Mouse (Mus musculus) 3T3-L1 (cell line): ENCODE results near the gene Bcas3.

Experiments
- DNase-seq: peaks from one replicate; pipeline ENCODE4 v3.0.0-alpha.2; 2015; ENCODE audit warnings: low read depth, low spot score

Bcas3 gene

DNA sequence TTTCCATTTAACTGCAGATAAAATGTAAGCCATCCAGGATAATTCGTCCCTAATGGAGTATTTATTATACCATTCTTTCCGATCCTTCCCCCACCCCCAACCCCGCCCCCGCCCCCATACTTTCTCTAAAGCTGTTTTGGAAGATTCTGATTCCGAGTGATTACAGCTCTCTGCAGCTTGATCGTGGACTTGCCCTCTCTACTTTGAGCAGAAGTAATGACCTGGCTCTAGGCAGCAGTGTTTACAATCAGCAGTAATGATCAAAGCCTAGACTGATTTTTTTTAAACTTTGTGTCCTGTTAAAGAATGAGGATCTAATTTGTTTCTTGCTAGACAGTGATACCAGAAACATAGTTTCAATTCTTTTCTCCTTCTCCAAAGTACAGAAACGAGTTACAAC is 314.2 kb downstream of the Bcas3 start:
- no peak for DNase-seq

DNA sequence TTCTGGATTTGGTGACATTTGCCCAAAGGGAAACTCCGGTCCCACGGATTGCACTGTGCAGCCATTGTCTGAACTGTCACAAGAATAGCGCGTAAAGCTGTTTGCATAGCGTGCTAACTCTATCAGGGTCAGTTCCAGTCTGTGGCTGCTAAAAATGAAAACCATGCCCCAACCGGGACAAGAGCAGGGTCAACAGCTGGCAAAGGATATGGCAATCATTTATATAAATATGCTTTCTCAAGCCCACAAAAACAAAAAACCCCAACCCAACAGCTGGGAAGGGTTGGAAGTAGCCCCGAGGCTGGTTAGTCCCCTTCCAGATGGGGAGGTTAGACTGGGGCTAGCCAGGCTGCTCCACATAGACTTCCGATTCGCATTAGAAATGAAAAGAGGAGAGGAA is 314.8 kb downstream of the Bcas3 start:
- DNase-seq = no peak

DNA sequence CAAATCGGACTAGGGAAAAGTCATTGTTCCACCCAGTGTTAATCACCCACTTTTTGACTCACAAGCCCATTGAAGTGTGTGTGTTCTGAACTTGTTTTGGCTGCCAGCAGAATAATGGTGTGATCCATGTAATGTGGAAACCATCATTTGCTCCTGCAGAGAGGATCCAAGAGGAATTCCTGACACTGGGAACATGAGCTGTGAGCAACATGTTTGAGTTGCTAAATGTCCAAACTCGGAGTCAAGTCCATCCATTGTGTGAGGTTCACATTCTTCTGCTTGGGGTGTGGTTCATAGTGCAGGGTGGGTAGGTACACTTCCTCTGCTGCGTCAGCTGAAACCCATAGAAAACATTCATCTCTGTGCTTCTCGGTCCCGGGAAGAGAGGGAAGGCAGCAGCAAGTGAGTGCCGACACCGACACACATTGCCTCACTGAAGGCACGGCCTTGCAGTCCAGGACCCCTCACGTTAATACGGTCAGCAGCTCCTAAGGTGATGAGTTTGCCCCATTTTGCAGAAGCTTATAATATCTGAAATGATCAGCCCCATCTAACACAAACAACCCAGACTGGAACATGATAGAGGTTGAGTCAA is 320.0 kb downstream of the Bcas3 start:
- DNase-seq = no peak

DNA sequence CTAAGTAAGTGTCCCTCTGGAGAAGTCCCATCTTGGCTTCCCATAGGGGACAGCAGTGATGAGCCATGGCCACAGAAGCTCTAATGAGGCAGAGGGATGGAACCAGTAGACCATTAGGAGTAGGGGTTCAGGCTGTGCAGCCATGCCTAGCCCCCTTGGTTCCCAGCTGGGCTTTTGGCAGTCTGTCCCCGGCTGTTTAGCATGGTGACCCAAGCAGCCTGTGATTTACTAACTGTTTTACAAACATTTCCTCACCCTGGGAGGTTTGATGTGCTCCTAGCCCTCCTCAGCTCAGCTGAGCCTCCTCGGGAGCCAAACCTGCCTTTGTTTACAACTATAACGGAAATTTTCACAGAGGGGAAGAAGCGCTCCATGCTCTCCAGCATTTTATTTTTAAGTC is 322.3 kb downstream of the Bcas3 start:
- DNase-seq = no peak

DNA sequence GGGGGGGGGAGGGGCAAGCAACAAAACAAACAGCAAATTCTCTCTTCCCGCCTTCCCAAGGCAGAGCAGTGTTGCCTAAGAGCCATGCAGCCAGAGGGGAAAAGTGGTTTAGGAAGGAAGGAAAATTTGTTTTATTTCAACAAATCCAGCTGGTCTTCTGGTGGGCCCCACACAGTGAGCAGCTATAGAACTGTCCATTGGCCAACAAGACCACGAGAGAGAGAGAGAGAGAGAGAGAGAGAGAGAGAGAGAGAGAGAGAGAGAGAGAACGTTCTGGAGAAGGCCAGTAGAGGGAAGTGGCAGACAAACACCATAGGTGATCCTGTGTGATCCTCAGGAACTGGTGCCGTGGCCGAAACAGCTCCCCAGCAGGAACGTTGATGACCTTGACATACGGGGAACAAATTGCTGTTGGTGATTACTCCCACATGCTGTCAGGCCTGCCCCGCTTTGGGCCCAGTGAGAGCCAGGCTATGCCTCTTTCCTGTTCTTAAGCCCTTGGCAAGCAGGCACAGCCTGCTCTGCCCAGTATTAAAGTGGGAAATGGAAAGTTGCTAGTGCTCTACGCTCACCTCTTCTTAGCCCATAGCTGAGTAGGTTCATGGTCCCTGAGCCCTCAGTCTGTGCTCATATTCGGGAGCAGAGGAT is 323.5 kb downstream of the Bcas3 start:
- no peak for DNase-seq

DNA sequence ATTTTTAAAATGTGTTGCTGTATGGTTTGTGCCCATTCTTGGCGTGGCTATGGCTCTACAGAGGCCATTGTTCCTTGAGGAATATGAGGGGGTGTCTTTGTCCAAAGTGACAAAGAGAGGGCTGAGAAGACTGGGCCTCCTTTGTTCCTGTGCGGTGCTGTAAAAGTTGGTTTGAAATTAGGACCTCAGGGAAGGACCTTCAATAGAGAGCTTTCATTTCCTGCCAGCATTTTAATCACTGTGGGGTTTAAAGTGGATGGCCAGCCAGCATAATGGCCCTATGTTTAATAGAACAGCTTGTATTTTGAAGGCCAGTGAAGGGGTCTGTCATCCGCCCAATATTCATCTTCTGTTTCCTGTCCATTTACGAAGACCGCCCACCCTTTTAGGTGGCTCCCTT is 325.7 kb downstream of the Bcas3 start:
- no peak for DNase-seq

DNA sequence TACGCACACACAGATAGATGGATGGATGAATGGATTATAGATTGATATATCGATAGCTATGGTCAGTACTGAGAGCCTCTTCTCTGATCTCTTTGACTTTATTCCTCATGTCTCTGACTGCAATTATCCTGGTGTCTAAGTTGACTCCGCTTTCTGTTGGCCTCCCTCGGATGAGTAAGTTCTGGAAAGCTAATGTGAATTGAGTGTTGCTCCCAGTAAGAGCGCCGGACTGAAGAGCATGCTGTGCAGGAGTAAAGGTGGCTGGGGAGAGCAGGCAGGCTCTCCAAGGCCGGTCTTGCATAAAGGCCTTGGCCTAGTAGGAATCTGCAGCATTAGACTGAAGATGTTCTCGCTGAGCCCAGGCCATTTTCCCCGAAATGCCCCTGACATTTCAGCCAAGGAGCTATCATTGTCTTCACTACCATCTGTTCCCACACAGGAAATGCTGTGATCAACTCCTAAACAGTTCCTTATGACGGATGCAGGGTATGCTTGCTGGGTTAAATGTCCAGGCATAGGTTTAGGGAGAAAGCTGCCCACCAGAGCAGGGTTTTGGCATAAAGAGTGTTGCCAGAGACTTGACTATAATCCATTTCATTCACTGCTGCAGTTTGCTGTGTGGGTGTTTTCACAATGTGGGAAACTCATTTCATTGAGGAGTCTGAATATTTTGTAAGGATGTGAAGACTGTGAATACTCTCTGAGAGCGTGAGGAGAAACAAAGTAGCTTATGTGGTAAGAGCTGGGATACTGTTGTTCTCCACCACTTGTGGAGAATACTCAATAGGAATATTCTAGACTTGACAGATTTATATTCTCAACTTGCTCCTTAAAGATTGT is 328.8 kb downstream of the Bcas3 start:
- DNase-seq = no peak

DNA sequence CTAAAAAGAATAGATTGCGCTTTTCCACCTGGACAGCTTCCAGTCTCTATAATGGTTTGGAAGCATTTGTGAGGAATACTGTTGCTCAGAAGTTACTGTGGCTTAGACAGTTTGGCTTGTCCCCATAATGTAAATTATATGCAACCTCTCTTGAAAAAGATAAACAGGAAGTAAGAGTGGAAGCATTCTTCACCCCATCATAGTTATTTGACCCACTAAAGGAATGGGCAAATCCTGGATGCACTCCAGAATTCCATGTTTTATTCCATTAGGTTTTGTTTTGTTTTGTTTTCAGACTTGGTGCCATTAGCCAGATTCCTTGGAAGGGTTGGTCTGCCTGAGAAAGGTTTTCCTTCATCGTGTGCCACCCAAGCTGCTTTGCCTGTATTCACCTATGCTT is 332.0 kb downstream of the Bcas3 start:
- no peak for DNase-seq

DNA sequence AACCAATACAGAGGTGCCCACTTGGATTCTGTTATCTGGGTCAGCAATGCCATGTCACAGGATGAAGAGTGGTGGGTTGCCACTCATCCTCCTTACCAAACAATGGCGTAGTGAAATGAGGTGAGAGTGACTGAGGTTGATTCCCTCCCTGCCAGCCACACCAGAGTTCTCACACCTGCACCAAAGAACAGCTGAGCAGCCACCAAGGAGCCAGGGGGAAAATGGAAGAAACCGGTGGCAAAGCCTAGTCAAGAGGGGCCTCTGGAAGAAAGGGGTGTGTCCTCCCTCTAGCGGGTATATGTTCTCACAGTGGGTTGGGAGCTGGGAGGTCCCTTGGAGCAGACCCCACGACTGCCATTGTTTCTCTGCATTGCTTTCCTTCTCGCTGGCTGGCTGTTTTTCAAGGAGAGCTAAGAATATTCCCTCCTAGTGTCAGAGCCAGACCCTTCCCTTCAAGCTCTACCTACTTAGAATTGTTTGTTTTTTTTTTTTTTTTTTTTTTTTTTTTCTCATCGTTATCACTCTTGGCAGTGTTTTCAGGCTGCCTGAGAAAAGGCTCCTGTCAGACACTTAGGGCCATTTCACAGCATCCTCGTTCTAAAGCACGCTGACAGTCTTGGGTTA is 335.0 kb downstream of the Bcas3 start:
- no peak for DNase-seq

DNA sequence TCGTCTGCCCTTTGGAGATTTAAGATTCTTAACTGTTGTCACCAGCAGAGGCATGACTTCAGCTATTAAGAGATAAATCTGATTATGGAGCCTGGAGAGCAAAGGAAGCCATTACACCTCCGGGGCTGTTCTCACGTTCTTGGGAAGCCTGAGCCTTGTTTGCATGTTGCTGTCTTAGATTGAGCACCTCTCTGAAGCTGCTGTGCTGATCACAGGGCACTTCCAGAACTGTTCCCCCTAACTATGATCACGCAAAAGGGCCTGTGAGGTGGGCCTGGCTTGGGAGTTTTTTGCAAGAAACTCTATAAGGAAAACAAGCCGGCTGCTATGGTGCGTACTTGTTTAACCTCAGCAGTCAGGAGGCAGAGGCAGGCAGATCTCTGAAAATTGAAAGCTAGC is 335.5 kb downstream of the Bcas3 start:
- DNase-seq = no peak

DNA sequence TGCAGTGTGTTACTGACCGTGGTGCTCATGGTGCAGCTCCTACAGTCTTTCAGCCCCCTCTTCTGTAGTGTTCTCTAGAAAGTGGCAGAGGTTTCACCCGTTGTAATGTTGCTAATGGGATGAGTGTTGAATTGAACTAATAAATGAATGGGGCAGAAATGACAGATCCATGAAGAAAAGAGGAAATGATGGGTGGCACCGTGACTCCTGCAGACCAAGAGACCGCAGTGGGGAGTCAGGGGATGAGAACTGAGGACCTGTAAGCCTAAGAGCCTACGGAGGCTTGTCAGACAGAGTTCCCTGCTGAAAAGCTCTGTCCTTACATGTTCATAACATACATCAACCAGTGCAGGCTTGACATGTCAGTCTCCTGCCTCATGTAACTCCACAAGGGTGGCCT is 336.3 kb downstream of the Bcas3 start:
- no peak for DNase-seq

DNA sequence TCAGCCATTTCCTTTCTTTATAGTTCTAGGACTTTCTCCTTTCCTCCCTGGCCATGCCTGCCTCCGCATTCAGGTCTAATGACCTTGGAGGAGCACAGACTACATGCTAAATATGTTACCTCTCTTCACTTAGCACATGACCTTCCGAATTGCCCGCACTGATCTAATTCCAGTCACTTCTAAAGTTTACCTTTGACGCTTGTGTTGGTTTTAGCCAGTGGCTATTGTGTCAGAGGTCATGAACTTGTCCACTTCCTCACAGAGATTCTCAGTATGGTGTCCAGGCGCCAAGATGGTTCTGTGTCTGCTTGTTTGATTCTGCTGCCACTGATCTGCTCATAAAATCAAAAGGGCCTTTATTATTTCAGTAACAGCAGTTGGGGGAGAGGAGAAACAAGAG is 338.3 kb downstream of the Bcas3 start:
- DNase-seq = no peak

DNA sequence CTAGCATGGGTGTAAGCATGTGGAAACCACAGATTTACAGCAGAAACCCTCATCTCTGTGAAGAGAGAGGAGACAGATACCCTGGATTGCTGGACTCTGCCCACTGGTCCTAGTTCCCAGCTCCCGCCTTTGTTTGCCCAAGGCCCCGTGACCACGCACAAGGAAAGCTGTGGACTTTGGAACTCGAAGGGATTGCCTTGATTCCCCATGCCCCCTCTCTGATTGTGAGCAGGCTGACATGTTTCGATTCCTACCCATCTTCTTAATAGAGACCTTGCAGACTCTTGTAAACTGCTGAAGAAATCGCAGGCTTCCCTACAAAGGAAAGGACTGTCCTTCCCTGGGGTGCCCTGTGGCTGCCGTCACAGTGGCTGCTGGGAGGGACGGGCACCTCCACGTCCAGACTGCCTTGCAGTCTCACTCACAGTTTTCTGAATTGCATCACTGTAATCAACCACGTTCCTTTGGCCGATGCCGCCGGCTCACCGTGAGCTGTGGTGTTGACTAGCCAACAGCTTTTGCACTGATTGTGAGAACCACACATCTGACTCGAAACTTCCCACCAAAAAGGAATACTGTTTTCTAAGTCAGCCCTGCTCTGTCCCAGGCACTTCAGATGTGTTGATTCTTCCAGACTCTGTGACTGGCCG is 342.8 kb downstream of the Bcas3 start:
- no peak for DNase-seq

DNA sequence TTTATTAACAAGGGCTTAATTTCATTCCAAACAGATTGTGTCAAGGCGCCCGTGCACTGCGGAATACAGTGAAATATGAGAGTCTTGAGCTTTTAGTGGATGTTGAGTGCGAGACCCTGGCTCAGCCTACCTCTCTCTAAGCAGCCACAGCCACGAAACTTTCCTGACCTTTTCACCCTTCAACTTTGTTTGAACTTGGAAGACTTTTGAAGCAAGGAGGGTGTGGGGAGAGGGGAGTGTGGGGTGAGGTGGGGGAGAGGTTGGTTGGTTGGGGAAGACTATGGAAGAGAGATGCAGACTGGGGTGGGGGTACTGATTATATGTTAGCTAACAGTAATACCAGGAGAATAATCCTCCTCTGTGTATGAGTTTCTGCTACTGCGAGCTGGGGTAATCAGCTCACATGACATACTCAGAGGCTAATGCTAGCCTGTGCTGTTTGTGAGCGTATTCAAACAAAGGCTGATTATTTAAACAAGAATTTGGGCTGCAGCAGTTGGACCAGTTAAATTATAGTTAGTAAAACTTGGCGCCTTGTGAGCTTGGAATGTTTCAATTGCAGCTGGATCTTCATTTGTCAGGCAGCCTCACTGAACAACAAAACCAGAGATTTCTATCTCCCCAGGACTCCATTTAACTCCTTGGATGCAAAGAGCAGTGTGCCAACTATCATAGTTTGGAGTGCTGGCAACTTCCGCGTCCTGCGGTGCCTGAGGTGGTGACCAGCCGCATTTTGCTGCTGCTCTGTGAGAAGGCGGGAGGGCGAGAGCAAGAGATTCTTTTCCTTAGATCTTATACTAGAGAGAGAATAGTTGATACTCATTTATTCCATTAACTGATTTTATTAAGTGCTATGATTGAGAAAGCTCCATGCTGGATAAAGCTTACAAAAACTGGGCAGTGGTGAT is 343.8 kb downstream of the Bcas3 start:
- no peak for DNase-seq

DNA sequence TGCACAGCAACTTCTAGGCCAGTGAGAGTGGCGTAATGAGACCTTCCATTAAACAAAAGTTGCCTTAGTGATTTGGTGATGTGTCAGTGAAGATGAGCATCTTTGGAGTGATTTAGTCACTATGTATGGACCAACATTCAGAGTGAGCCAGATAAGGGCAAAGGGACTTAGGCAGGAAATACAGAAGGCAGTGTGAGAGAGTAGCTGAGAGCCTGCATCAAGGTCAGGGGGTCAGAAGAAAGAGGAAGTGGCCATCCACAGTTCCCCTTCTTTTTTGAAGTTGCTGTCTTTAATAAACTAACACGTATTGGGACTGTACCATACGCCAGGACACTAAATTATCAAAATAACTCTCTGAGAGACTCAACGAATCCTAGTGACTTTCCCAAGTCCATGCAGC is 344.5 kb downstream of the Bcas3 start:
- no peak for DNase-seq

DNA sequence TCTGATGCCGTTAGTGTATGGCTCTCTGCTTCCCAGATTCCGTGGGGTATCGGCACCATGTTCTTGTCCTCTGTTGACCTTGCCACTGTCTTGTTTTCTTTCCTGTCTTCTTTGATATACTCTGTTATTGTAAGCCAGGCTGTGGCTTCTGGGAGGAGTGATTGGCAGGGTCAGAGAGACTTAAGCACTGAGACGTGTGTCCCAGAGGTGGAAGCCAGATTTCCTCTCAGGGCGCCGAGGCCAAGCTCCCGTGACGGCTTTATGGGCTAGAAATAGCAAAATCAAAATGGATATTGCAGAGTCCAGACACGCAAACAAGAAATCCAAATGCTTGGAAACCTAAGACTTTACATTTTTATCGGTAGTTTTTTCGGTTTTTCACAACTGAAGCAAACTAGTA is 345.3 kb downstream of the Bcas3 start:
- no peak for DNase-seq

DNA sequence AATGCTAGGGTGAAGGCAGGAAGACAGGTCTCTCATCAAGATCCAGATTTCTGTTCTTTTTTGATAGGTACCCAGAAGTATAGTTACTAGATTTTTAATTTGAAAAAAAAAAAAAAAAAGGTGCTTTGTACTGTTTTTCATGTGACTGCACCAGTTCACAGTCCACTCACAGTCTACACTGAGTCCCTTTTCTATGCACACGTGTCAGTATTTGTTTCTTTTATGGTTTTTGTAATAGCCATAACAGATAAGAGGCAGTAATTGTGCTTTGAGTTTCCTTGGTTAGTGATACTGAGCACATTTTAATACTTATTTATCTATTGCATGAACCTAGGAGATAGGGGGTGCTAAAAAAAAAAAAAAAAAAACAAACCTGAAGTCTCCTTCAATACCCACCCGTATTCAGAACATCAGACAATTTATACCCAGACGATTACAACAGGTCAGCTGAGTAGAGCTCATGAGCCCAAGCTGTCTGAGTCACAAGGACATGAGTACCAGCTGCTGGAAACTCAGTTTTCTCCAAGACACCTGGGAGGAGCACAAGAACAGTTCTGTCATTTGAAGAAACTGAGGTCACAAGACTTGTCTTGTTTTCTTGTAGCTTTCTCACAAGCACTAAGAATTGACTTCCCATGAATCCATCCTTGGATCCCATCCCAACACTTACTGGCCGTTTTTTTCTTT is 351.2 kb downstream of the Bcas3 start:
- no peak for DNase-seq

DNA sequence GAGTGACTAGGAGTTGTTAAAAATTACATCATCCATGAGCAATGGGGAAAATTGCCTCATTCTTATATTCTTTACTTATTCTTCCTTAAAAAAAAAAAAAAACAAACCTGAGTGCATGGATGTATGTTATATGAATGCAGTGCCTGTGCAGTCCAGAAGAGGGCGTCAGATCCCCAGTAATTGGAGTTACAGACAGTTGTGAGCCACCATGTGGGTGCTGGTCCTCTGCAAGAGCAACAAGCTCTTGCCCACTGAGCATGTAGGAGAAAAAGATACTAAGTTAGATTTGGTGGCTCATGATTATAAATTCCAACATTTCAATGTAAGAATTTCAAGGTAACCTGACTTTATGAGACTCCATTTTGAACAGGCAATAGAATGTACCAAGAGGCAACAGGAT is 353.7 kb downstream of the Bcas3 start:
- peak; percentile 15 for DNase-seq

DNA sequence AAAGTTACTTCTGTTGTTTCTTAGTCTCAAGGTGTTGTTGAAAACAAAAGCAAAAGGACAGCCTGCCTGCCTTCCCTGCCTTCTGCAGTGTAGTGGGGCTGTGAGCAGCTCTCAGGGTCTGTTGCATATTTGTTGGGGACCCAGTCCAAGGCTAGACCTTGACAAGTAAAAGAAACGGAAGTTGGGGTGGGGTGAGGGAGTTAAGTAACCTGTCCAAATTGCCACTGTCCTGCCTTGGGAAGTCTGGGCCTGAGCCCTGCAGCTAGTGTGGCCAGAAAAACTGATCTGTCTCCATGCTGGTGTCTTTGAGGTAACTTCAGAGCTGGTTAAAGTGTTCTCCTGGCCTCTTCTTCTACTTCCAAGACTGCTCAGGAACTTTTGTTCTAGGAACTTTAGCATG is 354.5 kb downstream of the Bcas3 start:
- no peak for DNase-seq

DNA sequence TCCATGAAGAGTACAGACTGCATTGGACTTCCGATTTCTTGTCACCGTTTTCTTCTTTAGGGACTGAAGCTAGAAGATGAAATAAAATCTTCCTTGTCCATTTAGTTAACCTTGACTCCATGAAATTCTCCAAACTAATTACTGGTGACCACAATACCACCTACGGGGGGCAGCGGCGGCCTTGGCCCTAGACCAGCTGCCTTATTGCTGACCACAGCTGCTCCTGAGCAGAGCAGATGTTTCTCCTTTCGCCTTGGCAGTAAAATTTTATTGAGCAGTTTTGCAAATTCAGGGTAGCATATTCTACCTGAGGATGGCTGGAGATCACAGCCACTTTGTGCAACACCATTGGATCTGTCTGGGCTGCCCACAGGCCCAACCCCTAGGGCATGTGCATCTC is 356.2 kb downstream of the Bcas3 start:
- DNase-seq = no peak
